ENCODE assay signal across 8 mouse cellular contexts in the genomic region with DNA sequence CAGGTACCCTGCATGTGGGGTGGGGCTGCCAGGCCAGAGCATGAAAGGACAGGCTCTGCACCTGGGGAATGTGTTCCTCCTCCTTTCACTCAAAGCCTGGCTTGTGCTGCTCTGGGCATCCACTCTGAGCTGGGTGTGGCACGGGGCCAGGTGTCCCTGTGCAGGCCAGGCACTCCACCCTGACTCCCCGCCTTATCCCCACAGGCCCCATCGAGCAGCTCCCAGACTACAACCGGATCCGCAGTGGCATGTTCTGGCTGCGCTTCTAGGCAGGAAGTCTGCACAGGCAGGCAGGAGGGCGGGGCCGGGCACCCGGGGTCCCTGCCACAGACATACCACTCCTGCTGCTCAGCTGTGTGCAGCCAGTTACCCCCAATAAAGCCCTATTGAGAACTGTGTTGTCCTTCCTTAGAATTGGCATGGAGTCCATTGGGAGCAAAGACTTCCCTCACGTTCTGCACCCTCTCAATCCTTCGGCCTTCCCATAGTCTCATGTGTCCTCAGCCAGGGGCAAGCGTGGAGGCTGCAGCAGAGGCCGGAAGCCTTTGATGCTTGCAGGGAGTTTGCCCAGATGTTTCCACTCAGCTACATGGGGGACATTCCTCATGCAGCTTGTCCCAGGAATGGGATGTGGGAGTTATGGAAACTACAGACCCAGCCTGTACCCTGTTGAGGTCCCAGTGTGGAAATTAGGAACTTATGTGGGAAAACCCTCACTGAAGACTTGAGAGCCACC. TPM values are rescaled to one million over a fixed set of nuclear protein-coding genes. Genes with fewer than 3 reads are reported as not detected.
DNase-seq lines count a peak whose midpoint lies in the region; ATAC-seq lines count a peak whose summit lies in the region.
"Had no signal": no experiment of that assay in that cellular context is flagged by ENCODE, and none has a peak within 500 bp of the region (broad histone marks: within the 10 kb centered on the region; RNA-seq: fewer than 3 reads in every experiment).

No protein-coding gene starts in this region.

- H3K9ac ChIP-seq in heart, embryonic 11.5 days (ENCODE audit: low read depth, low read length): no peak overlapping the region
- H3K9ac ChIP-seq: midbrain, embryonic 12.5 days had no signal

- no peak overlapping the region for H3K4me3 ChIP-seq in heart, embryonic 11.5 days (ENCODE audit: low read depth, low read length)
- H3K4me3 ChIP-seq: midbrain, embryonic 12.5 days had no signal

- 80% methylated on average over 13 of the region's 13 CpGs for WGBS in heart, embryonic 11.5 days (ENCODE audit: insufficient replicate concordance)

- H3K4me1 ChIP-seq in heart, embryonic 11.5 days (ENCODE audit: control insufficient read depth, insufficient read depth, low read length): peaks cover 15% of the 10 kb centered on the region
- H3K4me1 ChIP-seq: midbrain, embryonic 12.5 days had no signal

- H3K9me3 ChIP-seq in heart, embryonic 11.5 days (replicated peaks; ENCODE audit: control insufficient read depth, low read length): no peaks in the 10 kb centered on the region
- H3K9me3 ChIP-seq: midbrain, embryonic 12.5 days had no signal

- no peak overlapping the region for H3K4me2 ChIP-seq in heart, embryonic 11.5 days
- H3K4me2 ChIP-seq: midbrain, embryonic 12.5 days had no signal

- H3K36me3 ChIP-seq in heart, embryonic 11.5 days (ENCODE audit: control insufficient read depth, insufficient read depth, low read length): peaks cover 49% of the 10 kb centered on the region

- H3K27me3 ChIP-seq in heart, embryonic 11.5 days (ENCODE audit: control insufficient read depth, insufficient read depth, low read length): peaks cover 13% of the 10 kb centered on the region

- peak overlapping the region; percentile 31; the same call in 1 of the 2 replicates for H3K27ac ChIP-seq in heart, embryonic 11.5 days (ENCODE audit: low read depth, low read length)
- H3K27ac ChIP-seq: midbrain, embryonic 12.5 days had no signal

- ATAC-seq in heart, embryonic 11.5 days (replicated peaks; ENCODE audit: insufficient number of reproducible peaks, low FRiP score, low TSS enrichment): no peak
- ATAC-seq in megakaryocyte, adult 5-6 weeks (ENCODE audit: poor library complexity, severe bottlenecking): no peak

- DNase-seq in cerebellum, adult 11-12 months: peak; percentile 59
- DNase-seq in cerebellum, postnatal 14 days: peak; percentile 53 to 63
- peak; percentile 65 to 78 for DNase-seq in kidney, postnatal 4 days
- no peak for DNase-seq in frontal cortex, postnatal 25 days (ENCODE audit: low spot score in 2 of 2)
- no peak for DNase-seq in Muller cell, postnatal 12 days (ENCODE audit: inconsistent ontology term)

RNA-seq across cellular contexts. Expression of a gene that starts 4.0 kb away (rescaled TPM):
- polyA plus RNA-seq in heart, embryonic 11.5 days (2014; fragmentation: Nextera tagmentation; extraction: Ambion mirVana): 0.28 and 0.77 TPM in 2 replicates
- 0.20 and 0.93 TPM in 2 replicates for total RNA-seq in megakaryocyte, adult 5-6 weeks (2015)
- total RNA-seq in megakaryocyte, adult 5-6 weeks (2017): 0.16 and 1.1 TPM in 2 replicates

RNA-seq across cellular contexts. Expression of a gene that starts 13.0 kb away (rescaled TPM):
- polyA plus RNA-seq in heart, embryonic 11.5 days (2014; fragmentation: Nextera tagmentation; extraction: Ambion mirVana): 707 and 751 TPM in 2 replicates
- 81.6 and 86.0 TPM in 2 replicates for total RNA-seq in megakaryocyte, adult 5-6 weeks (2015)
- total RNA-seq in megakaryocyte, adult 5-6 weeks (2017): 155 and 187 TPM in 2 replicates

RNA-seq across cellular contexts. Expression of a gene that starts 35.0 kb away (rescaled TPM):
- not detected in 2 replicates for polyA plus RNA-seq in heart, embryonic 11.5 days (2014; fragmentation: Nextera tagmentation; extraction: Ambion mirVana)
- 1.2 TPM in 1 of 2 replicates, not detected in the other for total RNA-seq in megakaryocyte, adult 5-6 weeks (2015)
- 0.28 TPM in 1 of 2 replicates, not detected in the other for total RNA-seq in megakaryocyte, adult 5-6 weeks (2017)
- polyA plus RNA-seq: midbrain, embryonic 12.5 days had no signal

RNA-seq across cellular contexts. Expression of a gene that starts 36.4 kb away (rescaled TPM):
- polyA plus RNA-seq in heart, embryonic 11.5 days (2014; fragmentation: Nextera tagmentation; extraction: Ambion mirVana): not detected in 2 replicates
- total RNA-seq in megakaryocyte, adult 5-6 weeks (2015): not detected in 2 replicates
- not detected in 2 replicates for total RNA-seq in megakaryocyte, adult 5-6 weeks (2017)
- polyA plus RNA-seq: midbrain, embryonic 12.5 days had no signal

RNA-seq across cellular contexts. Expression of a gene that starts 42.2 kb away (rescaled TPM):
- polyA plus RNA-seq in heart, embryonic 11.5 days (2014; fragmentation: Nextera tagmentation; extraction: Ambion mirVana): 3.6 and 4.5 TPM in 2 replicates
- total RNA-seq in megakaryocyte, adult 5-6 weeks (2015): 19.3 and 22.4 TPM in 2 replicates
- total RNA-seq in megakaryocyte, adult 5-6 weeks (2017): 53.1 and 64.9 TPM in 2 replicates

Comparison
In these comparisons a context has a peak if more than half of its experiments do, and no peak if none do; other contexts are left out.
1. DNase-seq: peak in cerebellum, adult 11-12 months (single experiment), cerebellum, postnatal 14 days (2 of 2) and kidney, postnatal 4 days (2 of 2); none in frontal cortex, postnatal 25 days (0 of 2) and Muller cell, postnatal 12 days (single experiment).